Mouse (Mus musculus): ENCODE measurements around the gene Gm10130.

- TF ChIP-seq CTCF (IDR thresholded peaks at IDR 0.05) = no peak
- TF ChIP-seq EP300 (IDR thresholded peaks at IDR 0.05) = no peak
These were observed at the start of gene Gm10130 for GRCm38 (mm10) chr2:150323402-150323801.

All from lung, postnatal 0 days (tissue).